Mouse (Mus musculus): ENCODE results near the gene 2310061I04Rik. TPM values are rescaled to one million over a fixed set of nuclear protein-coding genes. Genes with fewer than 3 reads are reported as not detected.
A peak's percentile ranks its signal among the peaks of the same experiment; 100 is the strongest.
"Not testable (repeated sequence)": the region's sequence is repeated elsewhere in the genome, so short reads cannot be mapped to it uniquely, and the experiment has no call there.

Gene 2310061I04Rik
- total RNA-seq (2022), result 100 to 1,000 TPM in 3 of 4 experiments, 10 to 100 TPM in 1; 85.5 to 115 (median 106) TPM

- peak; percentile 89 for DNase-seq (ENCODE audit: low spot score)
Observed at GRCm38 (mm10) chr17:35896781-35897643, at the start of gene 2310061I04Rik. 2310061I04Rik (minus strand) TSS chr17:35897431.

- no peak for DNase-seq (ENCODE audit: low spot score)
Observed at GRCm38 (mm10) chr17:35939941-35940340, 42.7 kb upstream of the 2310061I04Rik start.

GRCm38 (mm10) chr17:35939108-35939507 lies 41.9 kb upstream of the 2310061I04Rik start:
- DNase-seq (ENCODE audit: low spot score), result no peak

- no peak for DNase-seq (ENCODE audit: low spot score)
Observed at GRCm38 (mm10) chr17:35937700-35938348, 40.6 kb upstream of the 2310061I04Rik start.

- DNase-seq (ENCODE audit: low spot score), result not testable (repeated sequence)
Observed at GRCm38 (mm10) chr17:35935763-35936162, 38.5 kb upstream of the 2310061I04Rik start.

GRCm38 (mm10) chr17:35932608-35933007 lies 35.4 kb upstream of the 2310061I04Rik start:
- no peak for DNase-seq (ENCODE audit: low spot score)

GRCm38 (mm10) chr17:35930627-35931026 lies 33.4 kb upstream of the 2310061I04Rik start:
- DNase-seq (ENCODE audit: low spot score), result no peak

- no peak for DNase-seq (ENCODE audit: low spot score)
Observed at GRCm38 (mm10) chr17:35929534-35929933, 32.3 kb upstream of the 2310061I04Rik start.

GRCm38 (mm10) chr17:35927471-35927870 lies 30.2 kb upstream of the 2310061I04Rik start:
- no peak for DNase-seq (ENCODE audit: low spot score)

- no peak for DNase-seq (ENCODE audit: low spot score)
Observed at GRCm38 (mm10) chr17:35923281-35923680, 26.1 kb upstream of the 2310061I04Rik start.

- DNase-seq (ENCODE audit: low spot score), result no peak
Observed at GRCm38 (mm10) chr17:35922566-35922965, 25.3 kb upstream of the 2310061I04Rik start.

- no peak for DNase-seq (ENCODE audit: low spot score)
Observed at GRCm38 (mm10) chr17:35921710-35922109, 24.5 kb upstream of the 2310061I04Rik start.

GRCm38 (mm10) chr17:35920862-35921562 lies 23.8 kb upstream of the 2310061I04Rik start:
- no peak for DNase-seq (ENCODE audit: low spot score)

GRCm38 (mm10) chr17:35920384-35920783 lies 23.2 kb upstream of the 2310061I04Rik start:
- DNase-seq (ENCODE audit: low spot score), result no peak

- no peak for DNase-seq (ENCODE audit: low spot score)
Observed at GRCm38 (mm10) chr17:35919864-35920301, 22.7 kb upstream of the 2310061I04Rik start.

- peak; percentile 97 for DNase-seq (ENCODE audit: low spot score)
Observed at GRCm38 (mm10) chr17:35919060-35919715, 22.0 kb upstream of the 2310061I04Rik start.

GRCm38 (mm10) chr17:35918276-35919059 lies 21.2 kb upstream of the 2310061I04Rik start:
- DNase-seq (ENCODE audit: low spot score), result peak; percentile 70

- peak; percentile 44 for DNase-seq (ENCODE audit: low spot score)
Observed at GRCm38 (mm10) chr17:35917463-35918251, 20.4 kb upstream of the 2310061I04Rik start.

- DNase-seq (ENCODE audit: low spot score), result no peak
Observed at GRCm38 (mm10) chr17:35917143-35917462, 19.9 kb upstream of the 2310061I04Rik start.
